Mouse (Mus musculus) thymus, postnatal 14 days (tissue): ENCODE measurements at regions not wholly inside any gene's neighbourhood (a gene's known extent, or its start where the extent isn't known, plus 50 kb on each side); places are given as distances from the start of the nearest gene placed in this dataset.

ENCODE experiments used
- DNase-seq: peaks from one replicate; pipeline ENCODE4 v3.0.0; 2021

- no peak for DNase-seq
These were observed 55.0 kb upstream of the Tbl1xr1 start for GRCm38 (mm10) chr3:22021360-22021935.

- DNase-seq, result peak; percentile 50
These were observed 54.0 kb upstream of the Tbl1xr1 start for GRCm38 (mm10) chr3:22022418-22022817.

GRCm38 (mm10) chr3:22023049-22023448 lies 53.4 kb upstream of the Tbl1xr1 start:
- no peak for DNase-seq

- DNase-seq, result no peak
These were observed 52.9 kb upstream of the Tbl1xr1 start for GRCm38 (mm10) chr3:22023551-22023950.

- DNase-seq, result peak; percentile 13
These were observed 52.3 kb upstream of the Tbl1xr1 start for GRCm38 (mm10) chr3:22024200-22024599.

- DNase-seq, result no peak
These were observed 51.3 kb upstream of the Tbl1xr1 start for GRCm38 (mm10) chr3:22025119-22025518.

GRCm38 (mm10) chr3:22025615-22026014 lies 50.8 kb upstream of the Tbl1xr1 start:
- no peak for DNase-seq
